Mouse (Mus musculus) retina, embryonic 14.5 days (tissue): ENCODE results near the gene Tgif2lx2.
"Not testable (repeated sequence)": the region's sequence is repeated elsewhere in the genome, so short reads cannot be mapped to it uniquely, and the experiment has no call there.

ENCODE experiments used
- DNase-seq: peaks from one replicate; pipeline ENCODE4 v3.0.0-alpha.2; 2015; ENCODE audit warnings: low spot score

Tgif2lx2 gene

GRCm38 (mm10) chrX:118426927-118427326, at the start of gene Tgif2lx2:
TSS of gene Tgif2lx2 (plus strand) at chrX:118427227.
- not testable (repeated sequence) for DNase-seq
